Mouse (Mus musculus): ENCODE measurements around the gene Cdh15. TPM values are rescaled to one million over a fixed set of nuclear protein-coding genes. Genes with fewer than 3 reads are reported as not detected.

Gene Cdh15
- polyA plus RNA-seq, 1 experiment from 2014 or later = 6.3 TPM

DNA sequence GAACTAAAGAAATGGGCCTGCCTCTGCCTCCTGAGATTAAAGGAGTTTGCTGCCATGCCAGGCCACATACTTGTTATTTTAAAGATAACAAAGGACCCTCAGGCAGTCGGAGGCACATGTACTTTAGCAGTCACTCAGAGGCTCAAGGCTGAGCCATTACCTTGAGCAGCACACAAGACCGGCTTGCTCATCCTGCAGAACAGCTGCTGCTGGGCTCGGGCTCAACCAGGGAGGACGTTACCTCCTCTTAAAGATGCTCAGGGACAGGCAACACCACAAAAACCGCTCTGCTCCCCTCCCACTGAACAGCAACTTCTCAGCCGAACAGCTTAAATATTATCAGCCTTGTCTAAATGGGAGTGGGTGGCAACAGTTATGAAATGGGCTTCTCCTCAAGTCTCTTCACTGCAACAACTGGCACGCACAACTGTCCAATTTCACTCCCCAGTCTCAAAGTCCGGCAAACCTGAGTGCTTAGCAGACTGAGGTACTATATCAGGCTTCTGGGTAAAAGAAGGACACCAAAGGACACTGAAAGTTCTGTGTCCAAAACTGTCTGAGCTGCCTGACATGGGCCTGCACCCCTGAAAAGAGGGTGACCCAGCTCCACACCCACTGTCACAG lies 54.2 kb downstream of the Cdh15 start:
- H3K4me1 ChIP-seq = no peaks in the 10 kb centered on the region
- H3K4me3 ChIP-seq = no peak overlapping the region
- no peaks in the 10 kb centered on the region for H3K27me3 ChIP-seq (ENCODE audit: low read depth, poor library complexity, severe bottlenecking)
- DNase-seq (ENCODE audit: low spot score) = no peak
- H3K9me3 ChIP-seq (replicated peaks) = no peaks in the 10 kb centered on the region
- H3K27ac ChIP-seq = no peak overlapping the region
- WGBS = 94% methylated on average over 8 of the region's 8 CpGs
- H3K36me3 ChIP-seq = peaks cover 77% of the 10 kb centered on the region

GRCm38 (mm10) chr8:122902581-122902980 lies 54.8 kb downstream of the Cdh15 start:
- Histone ChIP-seq H3K36me3 (peaks cover 77% of the 10 kb centered on the region), H3K27me3 (ENCODE audit: low read depth, poor library complexity, severe bottlenecking) (no peaks in the 10 kb centered on the region)

GRCm38 (mm10) chr8:122903002-122903401 lies 55.2 kb downstream of the Cdh15 start:
- no peak for DNase-seq (ENCODE audit: low spot score)
- H3K4me3 ChIP-seq = no peak overlapping the region
- 86% methylated on average over 5 of the region's 5 CpGs for WGBS
- H3K9me3 ChIP-seq (replicated peaks) = no peaks in the 10 kb centered on the region
- H3K27me3 ChIP-seq (ENCODE audit: low read depth, poor library complexity, severe bottlenecking) = no peaks in the 10 kb centered on the region
- H3K36me3 ChIP-seq = peaks cover 77% of the 10 kb centered on the region
- H3K4me1 ChIP-seq = no peaks in the 10 kb centered on the region
- H3K27ac ChIP-seq = no peak overlapping the region

More at GRCm38 (mm10) chr8:122902581-122902980, 54.8 kb downstream of the Cdh15 start:
- Histone ChIP-seq H3K27ac (no peak overlapping the region), H3K9me3 (replicated peaks) (no peaks in the 10 kb centered on the region), H3K4me1 (no peaks in the 10 kb centered on the region), H3K4me3 (no peak overlapping the region)
- WGBS = 93% methylated on average over 3 of the region's 3 CpGs
- no peak for DNase-seq (ENCODE audit: low spot score)

DNA sequence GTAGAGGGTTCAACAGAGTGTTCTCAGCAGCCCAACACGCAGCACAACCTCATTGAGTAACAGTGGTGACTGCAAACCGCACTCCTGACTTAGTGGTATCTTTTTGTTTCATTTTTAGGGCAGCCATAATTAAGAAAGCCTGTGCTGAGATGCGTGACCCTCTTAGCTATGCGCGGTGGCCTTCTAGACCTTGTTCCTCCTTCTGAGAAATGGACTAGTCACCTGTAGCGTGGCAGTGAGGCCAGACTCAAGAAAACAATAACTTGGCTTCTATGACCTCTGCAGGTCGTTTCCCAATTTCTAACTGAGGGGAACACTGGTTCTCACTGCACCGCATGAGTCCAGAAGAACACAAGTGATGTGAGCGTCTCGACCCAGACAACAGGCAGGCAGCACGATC lies 56.7 kb downstream of the Cdh15 start:
- H3K4me1 ChIP-seq = no peaks in the 10 kb centered on the region
- H3K36me3 ChIP-seq = peaks cover 74% of the 10 kb centered on the region
- no peak overlapping the region for H3K27ac ChIP-seq
- 94% methylated on average over 11 of the region's 11 CpGs for WGBS
- no peaks in the 10 kb centered on the region for H3K9me3 ChIP-seq (replicated peaks)
- no peak for DNase-seq (ENCODE audit: low spot score)
- H3K4me3 ChIP-seq = no peak overlapping the region
- H3K27me3 ChIP-seq (ENCODE audit: low read depth, poor library complexity, severe bottlenecking) = no peaks in the 10 kb centered on the region

DNA sequence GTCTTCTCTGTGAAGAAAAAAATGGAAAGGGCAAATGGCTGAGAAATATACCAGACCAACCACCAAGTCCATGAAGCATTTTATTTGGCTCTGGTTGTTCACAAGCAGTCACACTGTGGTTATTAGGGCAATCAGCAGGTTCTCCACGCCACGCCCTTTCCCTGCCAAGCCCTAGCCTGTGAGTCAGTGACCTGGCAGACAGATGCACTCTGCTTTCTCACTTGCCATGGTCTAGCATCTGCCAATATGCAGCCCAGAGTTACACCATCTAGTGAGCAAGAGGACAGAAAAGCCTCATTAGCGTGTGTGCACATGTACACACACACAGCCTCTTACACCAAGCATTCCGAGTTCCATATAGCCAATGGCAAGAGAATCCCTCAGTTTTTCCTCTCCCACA lies 57.6 kb downstream of the Cdh15 start:
- Histone ChIP-seq H3K4me1 (no peaks in the 10 kb centered on the region), H3K4me3 (no peak overlapping the region), H3K27me3 (ENCODE audit: low read depth, poor library complexity, severe bottlenecking) (no peaks in the 10 kb centered on the region), H3K9me3 (replicated peaks) (no peaks in the 10 kb centered on the region), H3K27ac (no peak overlapping the region), H3K36me3 (peaks cover 66% of the 10 kb centered on the region)
- DNase-seq (ENCODE audit: low spot score) = no peak
- 96% methylated on average over 4 of the region's 4 CpGs for WGBS

DNA sequence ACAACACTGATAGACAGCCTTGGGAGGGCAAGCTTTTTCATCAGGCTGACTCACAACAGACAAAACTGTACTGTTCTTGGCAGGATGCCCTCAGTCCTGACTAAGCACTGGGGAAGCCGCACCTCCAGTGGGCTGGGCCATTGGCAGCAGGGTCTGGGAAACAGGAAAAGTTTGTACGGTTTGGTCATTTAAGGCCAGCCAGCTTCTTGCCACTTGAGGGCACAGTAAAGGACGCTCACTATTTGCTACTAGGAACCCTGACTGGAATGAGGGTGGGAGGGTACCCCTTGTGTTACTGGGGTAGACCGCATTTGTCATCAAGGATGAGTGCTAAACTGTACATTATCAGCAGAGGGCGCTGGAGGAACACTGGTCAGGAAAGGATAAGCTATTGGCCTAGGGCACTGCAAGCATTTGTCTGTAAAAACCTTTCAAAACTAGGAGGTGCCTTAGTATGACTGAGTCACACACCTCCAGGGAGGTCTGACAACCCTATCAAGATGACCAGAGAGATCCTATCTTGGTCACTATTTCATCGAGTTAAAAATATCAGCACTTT lies 58.8 kb downstream of the Cdh15 start:
- no peak overlapping the region for H3K27ac ChIP-seq
- no peaks in the 10 kb centered on the region for H3K27me3 ChIP-seq (ENCODE audit: low read depth, poor library complexity, severe bottlenecking)
- H3K4me1 ChIP-seq = no peaks in the 10 kb centered on the region
- H3K4me3 ChIP-seq = no peak overlapping the region
- peaks cover 59% of the 10 kb centered on the region for H3K36me3 ChIP-seq
- peak; percentile 68 for DNase-seq (ENCODE audit: low spot score)
- WGBS = 56% methylated on average over 6 of the region's 6 CpGs
- no peaks in the 10 kb centered on the region for H3K9me3 ChIP-seq (replicated peaks)

GRCm38 (mm10) chr8:122912150-122912549 lies 64.4 kb downstream of the Cdh15 start:
- Histone ChIP-seq H3K9me3 (replicated peaks) (no peaks in the 10 kb centered on the region), H3K4me1 (peaks cover under 1% of the 10 kb centered on the region), H3K27me3 (ENCODE audit: low read depth, poor library complexity, severe bottlenecking) (no peaks in the 10 kb centered on the region), H3K4me3 (no peak overlapping the region), H3K36me3 (peaks cover 64% of the 10 kb centered on the region), H3K27ac (no peak overlapping the region)
- WGBS = 85% methylated on average over 3 of the region's 3 CpGs
- no peak for DNase-seq (ENCODE audit: low spot score)

DNA sequence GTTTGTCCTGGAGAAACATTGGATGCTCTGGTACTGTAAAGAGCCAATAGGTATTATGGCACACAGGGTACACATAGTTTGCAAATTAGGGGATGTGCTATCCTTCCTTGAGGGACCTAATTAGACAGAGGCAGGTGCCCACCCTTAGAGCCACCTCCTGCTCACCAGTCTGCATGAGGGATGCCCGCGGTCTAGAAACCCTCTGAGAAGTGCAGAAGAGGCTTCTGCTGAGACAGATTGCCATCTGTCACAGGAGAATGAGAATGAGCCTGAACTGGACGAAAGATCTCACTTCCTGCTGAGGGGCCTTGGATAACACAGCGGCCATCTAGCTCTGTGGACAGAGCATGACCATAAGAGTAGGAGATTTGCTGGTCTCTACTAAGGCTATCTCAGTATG lies 65.1 kb downstream of the Cdh15 start:
- peaks cover 56% of the 10 kb centered on the region for H3K36me3 ChIP-seq
- H3K9me3 ChIP-seq (replicated peaks) = no peaks in the 10 kb centered on the region
- peaks cover 8% of the 10 kb centered on the region for H3K4me1 ChIP-seq
- H3K4me3 ChIP-seq = no peak overlapping the region
- H3K27ac ChIP-seq = no peak overlapping the region
- no peaks in the 10 kb centered on the region for H3K27me3 ChIP-seq (ENCODE audit: low read depth, poor library complexity, severe bottlenecking)
- no peak for DNase-seq (ENCODE audit: low spot score)
- WGBS = 89% methylated on average over 4 of the region's 4 CpGs

DNA sequence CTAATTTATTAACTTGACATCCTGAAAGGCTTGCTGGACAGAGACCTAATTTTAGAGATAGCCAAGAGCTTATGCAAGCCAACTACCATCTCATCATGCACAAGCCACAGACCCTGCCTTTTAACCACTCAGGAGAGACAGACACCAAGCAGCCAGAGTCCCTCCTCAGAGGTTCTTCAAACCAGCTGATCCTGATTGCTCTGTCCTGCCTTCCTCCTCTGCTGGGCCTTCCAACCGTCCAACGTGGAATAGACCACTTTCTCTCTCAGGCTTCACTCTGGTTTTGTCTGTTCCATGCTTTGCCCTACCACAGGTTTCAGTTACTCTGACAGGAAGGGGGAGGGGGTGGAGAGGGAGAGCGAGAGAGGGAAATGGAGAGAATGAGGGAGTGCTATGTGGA lies 69.0 kb downstream of the Cdh15 start:
- no peak overlapping the region for H3K27ac ChIP-seq
- H3K27me3 ChIP-seq (ENCODE audit: low read depth, poor library complexity, severe bottlenecking) = no peaks in the 10 kb centered on the region
- no peaks in the 10 kb centered on the region for H3K9me3 ChIP-seq (replicated peaks)
- WGBS = 70% methylated on average over 3 of the region's 3 CpGs
- H3K36me3 ChIP-seq = peaks cover 47% of the 10 kb centered on the region
- DNase-seq (ENCODE audit: low spot score) = no peak
- H3K4me1 ChIP-seq = peaks cover 25% of the 10 kb centered on the region
- no peak overlapping the region for H3K4me3 ChIP-seq

Other genes with a start within 250 kb of the Cdh15 start
- 4.0 and 5.7 TPM in 2 replicates for gene Galns, start 236.5 kb upstream of the Cdh15 start, polyA plus RNA-seq (2016; fragmentation: Nextera tagmentation; extraction: Ambion mirVana)
- gene Trappc2l, start 236.3 kb upstream of the Cdh15 start, polyA plus RNA-seq (2016; fragmentation: Nextera tagmentation; extraction: Ambion mirVana) = 49.4 and 51.5 TPM in 2 replicates
- gene Pabpn1l, start 225.2 kb upstream of the Cdh15 start, polyA plus RNA-seq (2016; fragmentation: Nextera tagmentation; extraction: Ambion mirVana) = not detected in 2 replicates
- gene Cbfa2t3, start 148.9 kb upstream of the Cdh15 start, polyA plus RNA-seq (2016; fragmentation: Nextera tagmentation; extraction: Ambion mirVana) = 2.0 and 2.8 TPM in 2 replicates
- 18.6 and 19.2 TPM in 2 replicates for gene Acsf3, start 72.5 kb upstream of the Cdh15 start, polyA plus RNA-seq (2016; fragmentation: Nextera tagmentation; extraction: Ambion mirVana)
- 54.8 and 63.9 TPM in 2 replicates for gene Ankrd11, start 194.3 kb downstream of the Cdh15 start, polyA plus RNA-seq (2016; fragmentation: Nextera tagmentation; extraction: Ambion mirVana)
- 57.8 and 60.5 TPM in 2 replicates for gene Spg7, start 215.0 kb downstream of the Cdh15 start, polyA plus RNA-seq (2016; fragmentation: Nextera tagmentation; extraction: Ambion mirVana)